Mouse (Mus musculus) bone marrow macrophage, adult 2 months (primary cell): Measurements from ENCODE around the gene Dock6.

Source experiments
- CTCF ChIP-seq: IDR thresholded peaks from 2 replicates; pipeline ENCODE4 v1.5.1; 2012; ENCODE audit warnings: low read depth, mild to moderate bottlenecking, low read length, moderate library complexity
- POLR2A ChIP-seq: IDR thresholded peaks from 2 replicates; pipeline ENCODE4 v1.6.1; 2012; ENCODE audit warnings: mild to moderate bottlenecking, low read depth, low read length, borderline replicate concordance

GRCm38 (mm10) chr9:21781657-21782468 lies 70.6 kb downstream of the Dock6 start:
- no peak for TF ChIP-seq CTCF
- TF ChIP-seq POLR2A, result no peak
